Mouse (Mus musculus) cerebellum, adult 2 months (tissue): ENCODE results near the gene H6pd.

Experiments
- CTCF ChIP-seq: fragments of 200-500 bp; IDR thresholded peaks from 2 replicates; pipeline ENCODE4 v1.5.1; 2011; ENCODE audit warnings: low read depth, mild to moderate bottlenecking, control low read depth, low read length, moderate library complexity, borderline replicate concordance; ENCODE audit not compliant: insufficient read depth
- POLR2A ChIP-seq: fragments of 200-500 bp; IDR thresholded peaks from 2 replicates; pipeline ENCODE4 v1.6.1; 2011; ENCODE audit warnings: low read length, control low read depth, borderline replicate concordance; ENCODE audit not compliant: insufficient read depth

DNA sequence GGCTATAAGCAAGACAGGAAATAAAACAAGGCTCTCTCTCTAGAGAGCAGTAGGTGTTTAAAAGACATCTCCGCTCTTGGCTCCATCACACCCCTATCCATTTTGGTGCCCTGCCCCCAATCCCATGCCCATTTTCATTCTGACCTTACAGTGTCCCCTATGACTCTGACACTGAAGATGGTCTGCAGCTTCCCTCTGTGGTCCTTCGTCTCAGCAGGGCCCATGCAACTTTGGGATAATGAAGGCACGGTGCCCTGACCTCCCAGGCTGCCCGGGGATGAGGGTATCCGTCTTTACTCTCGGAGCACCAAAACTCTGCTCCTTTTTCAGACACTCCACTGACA is 736 bp upstream of the H6pd start:
- TF ChIP-seq CTCF = no peak
- no peak for TF ChIP-seq POLR2A
